Mouse (Mus musculus) granulocyte monocyte progenitor cell, adult 5-6 weeks (primary cell): ENCODE measurements around the gene Lsg1. TPM values are rescaled to one million over a fixed set of nuclear protein-coding genes. Genes with fewer than 3 reads are reported as not detected.

Experiments used
- ATAC-seq: replicated peaks from 2 replicates; pipeline ENCODE4 v1.8.0; 2016; ENCODE audit warnings: mild to moderate bottlenecking, moderate TSS enrichment, inconsistent platforms; ENCODE audit not compliant: poor library complexity, severe bottlenecking
- total RNA-seq, 2 experiments: library from RNA; stranded (forward) in 1 of 2; stranded (reverse) in 1 of 2; fragments of 200-712, 200-1000 nt in 1 of 2; fragments of >200 nt in 1 of 2; fragmentation: Nextera tagmentation in 1 of 2; gene quantifications; 2 replicates each; pipeline ENCODE4 v1.2.3; 2014 to 2017

Lsg1 gene
- total RNA-seq, 2 experiments from 2014 or later, result 48.8 to 59.3 TPM

- no peak for ATAC-seq
These were observed 33.3 kb downstream of the Lsg1 start for GRCm38 (mm10) chr16:30554109-30554508.

- peak; percentile 26; the same call in 1 of the 2 replicates for ATAC-seq
These were observed 34.6 kb downstream of the Lsg1 start for GRCm38 (mm10) chr16:30552621-30553338.

GRCm38 (mm10) chr16:30550748-30551192, 36.6 kb downstream of the Lsg1 start, which contains the start of gene Tmem44:
Gene Tmem44, minus strand, starts transcription at chr16:30550842.
- peak; percentile 40 for ATAC-seq

GRCm38 (mm10) chr16:30549966-30550747, 37.2 kb downstream of the Lsg1 start:
- peak; percentile 87 for ATAC-seq

- no peak for ATAC-seq
These were observed 37.9 kb downstream of the Lsg1 start for GRCm38 (mm10) chr16:30549516-30549915.

- ATAC-seq, result no peak
These were observed 39.1 kb downstream of the Lsg1 start for GRCm38 (mm10) chr16:30548291-30548690.

GRCm38 (mm10) chr16:30544693-30545092, 42.7 kb downstream of the Lsg1 start:
- ATAC-seq, result no peak

- no peak for ATAC-seq
These were observed 44.0 kb downstream of the Lsg1 start for GRCm38 (mm10) chr16:30543386-30543785.

- ATAC-seq, result no peak
These were observed 44.6 kb downstream of the Lsg1 start for GRCm38 (mm10) chr16:30542826-30543225.

GRCm38 (mm10) chr16:30540107-30541001, 47.0 kb downstream of the Lsg1 start:
- no peak for ATAC-seq

GRCm38 (mm10) chr16:30539433-30539832, 48.0 kb downstream of the Lsg1 start:
- peak; percentile 63 for ATAC-seq

GRCm38 (mm10) chr16:30535075-30535474, 52.3 kb downstream of the Lsg1 start:
- no peak for ATAC-seq

- ATAC-seq, result peak; percentile 94
These were observed 53.8 kb downstream of the Lsg1 start for GRCm38 (mm10) chr16:30533592-30533991.

GRCm38 (mm10) chr16:30532929-30533328, 54.5 kb downstream of the Lsg1 start:
- ATAC-seq, result no peak

- peak; percentile 63 for ATAC-seq
These were observed 55.5 kb downstream of the Lsg1 start for GRCm38 (mm10) chr16:30531761-30532406.

- ATAC-seq, result 0 out of 2 replicates have a peak, but pooled peaks have one; percentile 10
These were observed 56.6 kb downstream of the Lsg1 start for GRCm38 (mm10) chr16:30530815-30531214.

- 0 out of 2 replicates have a peak, but pooled peaks have one; percentile 13 for ATAC-seq
These were observed 59.0 kb downstream of the Lsg1 start for GRCm38 (mm10) chr16:30528386-30528785.

- ATAC-seq, result no peak
These were observed 59.5 kb downstream of the Lsg1 start for GRCm38 (mm10) chr16:30527889-30528288.

- no peak for ATAC-seq
These were observed 61.6 kb downstream of the Lsg1 start for GRCm38 (mm10) chr16:30525756-30526155.

GRCm38 (mm10) chr16:30524481-30524880, 62.9 kb downstream of the Lsg1 start:
- no peak for ATAC-seq
